Mouse (Mus musculus) heart, embryonic 10.5 days (tissue): ENCODE data around the gene Htr1d. TPM values are rescaled to one million over a fixed set of nuclear protein-coding genes. Genes with fewer than 3 reads are reported as not detected.

Experiments
- DNase-seq: peaks from one replicate; pipeline ENCODE4 v3.0.0-alpha.2; 2017; ENCODE audit warnings: low spot score
- H3K27ac ChIP-seq: fragments of 300-500 bp; sonication (generic); 2 replicates; pipeline ENCODE4 v1.5.1; 2016; ENCODE audit warnings: mild to moderate bottlenecking
- H3K27me3 ChIP-seq: fragments of 300-500 bp; sonication (generic); 2 replicates; pipeline ENCODE4 v1.6.1; 2016; ENCODE audit warnings: mild to moderate bottlenecking; ENCODE audit not compliant: poor library complexity, insufficient read depth, severe bottlenecking
- H3K36me3 ChIP-seq: fragments of 300-500 bp; sonication (generic); 2 replicates; pipeline ENCODE4 v1.6.1; 2016; ENCODE audit warnings: mild to moderate bottlenecking, moderate library complexity
- H3K4me1 ChIP-seq: fragments of 300-500 bp; sonication (generic); 2 replicates; pipeline ENCODE4 v1.6.1; 2016; ENCODE audit warnings: mild to moderate bottlenecking
- H3K4me3 ChIP-seq: fragments of 300-500 bp; sonication (generic); 2 replicates; pipeline ENCODE4 v1.5.1; 2016; ENCODE audit warnings: mild to moderate bottlenecking, moderate library complexity
- H3K9me3 ChIP-seq: fragments of 300-500 bp; sonication (generic); 2 replicates; pipeline ENCODE4 v1.6.1; 2016; ENCODE audit warnings: mild to moderate bottlenecking, moderate library complexity
- WGBS: fragments of 180-500 bp; shearing (Covaris S2); methylation state at CpG from one replicate; pipeline ENCODE4 v1.1.7; 2016; 5-methylcytosine and 5-hydroxymethylcytosine counted together
- polyA plus RNA-seq: library from polyadenylated mRNA; unstranded; fragments of >200 nt; fragmentation: Nextera tagmentation; extraction: Ambion mirVana; gene quantifications from 2 replicates; pipeline ENCODE4 v1.2.1, GENCODE M21; 2016

Htr1d gene
- polyA plus RNA-seq = 0.05 and 0.19 TPM in 2 replicates

DNA sequence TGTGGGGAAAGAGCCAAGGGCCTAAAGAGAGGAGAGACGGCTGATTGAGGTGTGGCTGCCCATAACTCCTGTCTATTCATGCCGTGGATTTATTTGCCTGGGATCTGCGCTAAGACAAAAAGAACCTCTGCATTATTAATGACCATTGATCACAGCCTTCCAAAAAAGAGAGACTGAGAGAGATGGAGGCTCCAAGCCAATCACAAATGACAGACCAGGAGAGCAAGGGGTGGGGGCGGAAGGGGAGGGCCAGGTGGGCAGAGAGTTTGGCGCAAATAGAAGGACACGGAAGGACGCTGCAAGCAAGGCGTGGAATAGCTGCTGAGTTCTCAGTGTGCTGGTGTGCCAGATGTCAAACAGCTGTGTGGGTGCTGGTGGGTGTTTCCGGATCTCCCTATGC is at the start of gene Htr1d:
Gene Htr1d, plus strand, starts transcription at position 301 of the 400 bp plus-strand sequence.
- Histone ChIP-seq H3K4me3 (peak within 1 kb of the TSS; percentile 66), H3K27ac (peak within 1 kb of the TSS; percentile 30), H3K36me3 (no peaks in the 10 kb centered on the region), H3K4me1 (peaks cover 25% of the 10 kb centered on the region), H3K27me3 (peaks cover 85% of the 10 kb centered on the region), H3K9me3 (no peaks in the 10 kb centered on the region)
- 73% methylated on average over 9 of the region's 9 CpGs for WGBS
- no peak for DNase-seq

- Histone ChIP-seq H3K36me3 (no peaks in the 10 kb centered on the region), H3K27ac (no peak overlapping the region), H3K4me3 (no peak overlapping the region), H3K27me3 (0 out of 2 replicates have a peak, but pooled peaks cover 5% of the 10 kb centered on the region), H3K9me3 (no peaks in the 10 kb centered on the region), H3K4me1 (peaks cover 5% of the 10 kb centered on the region; the same call in 1 of the 2 replicates)
- 82% methylated on average over 5 of the region's 5 CpGs for WGBS
- no peak for DNase-seq
Observed at GRCm38 (mm10) chr4:136377001-136377400, 46.3 kb upstream of the Htr1d start.

GRCm38 (mm10) chr4:136383052-136383451 is 40.3 kb upstream of the Htr1d start:
- Histone ChIP-seq H3K27me3 (no peaks in the 10 kb centered on the region), H3K4me1 (no peaks in the 10 kb centered on the region), H3K36me3 (no peaks in the 10 kb centered on the region), H3K27ac (no peak overlapping the region), H3K9me3 (no peaks in the 10 kb centered on the region), H3K4me3 (no peak overlapping the region)
- 86% methylated on average over 5 of the region's 5 CpGs for WGBS
- DNase-seq = no peak

DNA sequence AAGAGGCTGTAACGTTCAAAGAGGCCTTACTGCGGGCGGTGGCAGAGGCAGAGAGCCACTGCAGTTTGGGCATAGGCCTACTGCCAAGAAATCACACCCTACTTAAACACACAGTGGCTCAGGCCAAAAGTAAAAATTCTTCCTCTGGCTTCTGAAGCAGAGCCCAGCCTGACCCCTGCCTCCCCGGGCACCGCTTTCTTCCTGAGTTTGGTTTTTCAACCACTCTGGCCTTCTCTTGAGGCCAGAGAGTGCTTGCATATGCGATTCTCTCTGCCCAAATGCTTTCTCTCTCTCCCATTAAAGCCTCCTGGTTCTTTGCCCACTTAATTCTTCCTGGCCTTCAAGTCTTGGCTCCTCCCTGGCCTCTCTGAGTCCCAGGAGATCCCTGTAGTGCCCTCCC is 39.5 kb upstream of the Htr1d start:
- no peaks in the 10 kb centered on the region for H3K9me3 ChIP-seq
- no peak overlapping the region for H3K4me3 ChIP-seq
- DNase-seq = no peak
- H3K4me1 ChIP-seq = no peaks in the 10 kb centered on the region
- no peaks in the 10 kb centered on the region for H3K36me3 ChIP-seq
- 87% methylated on average over 6 of the region's 6 CpGs for WGBS
- no peak overlapping the region for H3K27ac ChIP-seq
- H3K27me3 ChIP-seq = no peaks in the 10 kb centered on the region

- no peak overlapping the region for H3K27ac ChIP-seq
- H3K9me3 ChIP-seq = no peaks in the 10 kb centered on the region
- H3K27me3 ChIP-seq = no peaks in the 10 kb centered on the region
- no peaks in the 10 kb centered on the region for H3K4me1 ChIP-seq
- DNase-seq = no peak
- H3K4me3 ChIP-seq = no peak overlapping the region
- no peaks in the 10 kb centered on the region for H3K36me3 ChIP-seq
- WGBS = 42% methylated on average over 11 of the region's 11 CpGs
Observed at GRCm38 (mm10) chr4:136387261-136387660, 36.1 kb upstream of the Htr1d start.

GRCm38 (mm10) chr4:136401806-136402205 is 21.5 kb upstream of the Htr1d start:
- H3K27me3 ChIP-seq = no peaks in the 10 kb centered on the region
- no peak for DNase-seq
- H3K4me1 ChIP-seq = no peaks in the 10 kb centered on the region
- no peaks in the 10 kb centered on the region for H3K9me3 ChIP-seq
- H3K4me3 ChIP-seq = no peak overlapping the region
- no peaks in the 10 kb centered on the region for H3K36me3 ChIP-seq
- no peak overlapping the region for H3K27ac ChIP-seq
- WGBS = 78% methylated on average over 10 of the region's 10 CpGs

DNA sequence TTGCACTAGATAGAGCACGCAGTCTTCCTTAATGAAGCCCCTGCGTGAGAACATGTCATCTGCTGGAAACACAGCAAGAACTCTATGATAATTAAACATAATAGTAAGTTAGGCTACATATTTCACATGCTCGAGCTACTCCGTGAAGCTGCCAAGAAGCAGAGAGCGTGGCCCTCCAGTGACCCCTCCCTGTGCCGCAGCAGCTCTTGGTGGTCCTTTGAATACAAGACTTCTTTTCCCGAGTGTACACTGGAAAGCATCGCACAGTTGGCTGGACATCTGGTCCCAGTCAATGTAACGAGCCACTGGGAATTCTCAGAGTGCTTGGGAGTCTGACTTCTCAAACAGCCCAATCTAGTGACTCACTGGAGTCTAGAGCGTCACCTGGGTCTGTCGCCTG is 15.5 kb upstream of the Htr1d start:
- WGBS = 72% methylated on average over 11 of the region's 11 CpGs
- Histone ChIP-seq H3K27ac (no peak overlapping the region), H3K9me3 (no peaks in the 10 kb centered on the region), H3K4me3 (no peak overlapping the region), H3K4me1 (peaks cover 4% of the 10 kb centered on the region; the same call in 1 of the 2 replicates), H3K27me3 (no peaks in the 10 kb centered on the region), H3K36me3 (no peaks in the 10 kb centered on the region)
- DNase-seq = no peak

- H3K27me3 ChIP-seq = no peaks in the 10 kb centered on the region
- WGBS = 75% methylated on average over 10 of the region's 10 CpGs
- H3K4me1 ChIP-seq = peaks cover 7% of the 10 kb centered on the region; the same call in 1 of the 2 replicates
- no peaks in the 10 kb centered on the region for H3K9me3 ChIP-seq
- H3K36me3 ChIP-seq = no peaks in the 10 kb centered on the region
- H3K4me3 ChIP-seq = no peak overlapping the region
- H3K27ac ChIP-seq = no peak overlapping the region
- DNase-seq = no peak
Observed at GRCm38 (mm10) chr4:136411995-136412765, 11.1 kb upstream of the Htr1d start.

- 86% methylated on average over 9 of the region's 9 CpGs for WGBS
- no peak for DNase-seq
- Histone ChIP-seq H3K27ac (no peak overlapping the region), H3K4me1 (peaks cover 11% of the 10 kb centered on the region; the same call in 1 of the 2 replicates), H3K36me3 (no peaks in the 10 kb centered on the region), H3K9me3 (no peaks in the 10 kb centered on the region), H3K4me3 (no peak overlapping the region), H3K27me3 (peaks cover 23% of the 10 kb centered on the region)
Observed at GRCm38 (mm10) chr4:136415477-136415876, 7.8 kb upstream of the Htr1d start.

GRCm38 (mm10) chr4:136418962-136419361 is 4.4 kb upstream of the Htr1d start:
- Histone ChIP-seq H3K36me3 (no peaks in the 10 kb centered on the region), H3K4me1 (peaks cover 14% of the 10 kb centered on the region), H3K27ac (no peak overlapping the region), H3K9me3 (no peaks in the 10 kb centered on the region), H3K27me3 (peaks cover 58% of the 10 kb centered on the region), H3K4me3 (no peak overlapping the region)
- 11% methylated on average over 11 of the region's 11 CpGs for WGBS
- DNase-seq = no peak

- Histone ChIP-seq H3K4me3 (no peak overlapping the region), H3K4me1 (peaks cover 18% of the 10 kb centered on the region), H3K36me3 (no peaks in the 10 kb centered on the region), H3K27me3 (peaks cover 62% of the 10 kb centered on the region), H3K9me3 (no peaks in the 10 kb centered on the region), H3K27ac (no peak overlapping the region)
- 73% methylated on average over 6 of the region's 6 CpGs for WGBS
- no peak for DNase-seq
Observed at GRCm38 (mm10) chr4:136419386-136419785, 3.9 kb upstream of the Htr1d start.

- no peak for DNase-seq
- no peaks in the 10 kb centered on the region for H3K9me3 ChIP-seq
- peaks cover 80% of the 10 kb centered on the region for H3K27me3 ChIP-seq
- H3K27ac ChIP-seq = peak overlapping the region; percentile 30
- H3K4me3 ChIP-seq = peak overlapping the region; percentile 66
- H3K36me3 ChIP-seq = no peaks in the 10 kb centered on the region
- under 1% methylated on average over 68 of the region's 70 CpGs for WGBS
- H3K4me1 ChIP-seq = peaks cover 18% of the 10 kb centered on the region
Observed at GRCm38 (mm10) chr4:136424120-136424999, 1.0 kb downstream of the Htr1d start.

- H3K27ac ChIP-seq = peak overlapping the region; percentile 30
- no peak for DNase-seq
- WGBS = 4% methylated on average over 15 of the region's 15 CpGs
- H3K4me3 ChIP-seq = peak overlapping the region; percentile 66
- no peaks in the 10 kb centered on the region for H3K36me3 ChIP-seq
- H3K27me3 ChIP-seq = peaks cover 81% of the 10 kb centered on the region
- H3K4me1 ChIP-seq = peaks cover 19% of the 10 kb centered on the region
- H3K9me3 ChIP-seq = no peaks in the 10 kb centered on the region
Observed at GRCm38 (mm10) chr4:136425000-136425288, 1.6 kb downstream of the Htr1d start.
